Mouse (Mus musculus) monocyte, adult 5-6 weeks (primary cell): ENCODE data around the gene Kcnab1. TPM values are rescaled to one million over a fixed set of nuclear protein-coding genes. Genes with fewer than 3 reads are reported as not detected.

Experiments used
- ATAC-seq: fragments of 153-309, 156-312 bp; replicated peaks from 2 replicates; pipeline ENCODE4 v1.8.0; 2017; ENCODE audit warnings: mild to moderate bottlenecking; ENCODE audit not compliant: low TSS enrichment, insufficient number of reproducible peaks, severe bottlenecking, poor library complexity, low FRiP score
- total RNA-seq: library from RNA; stranded (forward); fragments of 200-1000, 200-491, 200-594 nt; gene quantifications from 3 replicates; pipeline ENCODE4 v1.2.3, GENCODE M21; 2017

Gene Kcnab1
- total RNA-seq, result not detected in 3 replicates

GRCm38 (mm10) chr3:65108945-65109921 is at the start of gene Kcnab1:
Kcnab1 (plus strand) TSS chr3:65109384.
- no peak; the same call in 1 of the 2 replicates for ATAC-seq

- ATAC-seq, result no peak
Measured at GRCm38 (mm10) chr3:65088295-65088694, 20.9 kb upstream of the Kcnab1 start.

- no peak for ATAC-seq
Measured at GRCm38 (mm10) chr3:65104117-65104516, 5.1 kb upstream of the Kcnab1 start.

- ATAC-seq, result no peak
Measured at GRCm38 (mm10) chr3:65110190-65110589, 1.0 kb downstream of the Kcnab1 start.

GRCm38 (mm10) chr3:65111176-65111575 is 2.0 kb downstream of the Kcnab1 start:
- no peak for ATAC-seq

- no peak for ATAC-seq
Measured at GRCm38 (mm10) chr3:65115164-65115563, 6.0 kb downstream of the Kcnab1 start.

- ATAC-seq, result no peak
Measured at GRCm38 (mm10) chr3:65116958-65117357, 7.8 kb downstream of the Kcnab1 start.

GRCm38 (mm10) chr3:65117365-65117764 is 8.2 kb downstream of the Kcnab1 start:
- ATAC-seq, result no peak

- ATAC-seq, result no peak
Measured at GRCm38 (mm10) chr3:65124975-65125374, 15.8 kb downstream of the Kcnab1 start.

- ATAC-seq, result no peak
Measured at GRCm38 (mm10) chr3:65129625-65130024, 20.4 kb downstream of the Kcnab1 start.

- no peak for ATAC-seq
Measured at GRCm38 (mm10) chr3:65134931-65135330, 25.7 kb downstream of the Kcnab1 start.

- ATAC-seq, result no peak
Measured at GRCm38 (mm10) chr3:65136897-65137296, 27.7 kb downstream of the Kcnab1 start.

- ATAC-seq, result no peak
Measured at GRCm38 (mm10) chr3:65138739-65139138, 29.6 kb downstream of the Kcnab1 start.

- ATAC-seq, result no peak
Measured at GRCm38 (mm10) chr3:65145152-65145551, 36.0 kb downstream of the Kcnab1 start.

- no peak for ATAC-seq
Measured at GRCm38 (mm10) chr3:65151808-65152207, 42.6 kb downstream of the Kcnab1 start.

GRCm38 (mm10) chr3:65172964-65173363 is 63.8 kb downstream of the Kcnab1 start:
- no peak for ATAC-seq

- ATAC-seq, result no peak
Measured at GRCm38 (mm10) chr3:65174564-65174963, 65.4 kb downstream of the Kcnab1 start.

GRCm38 (mm10) chr3:65175819-65176218 is 66.6 kb downstream of the Kcnab1 start:
- ATAC-seq, result no peak

GRCm38 (mm10) chr3:65176846-65177245 is 67.7 kb downstream of the Kcnab1 start:
- ATAC-seq, result no peak
